Mouse (Mus musculus) central nervous system, embryonic 18 days (tissue): ENCODE measurements around the gene Birc3. TPM values are rescaled to one million over a fixed set of nuclear protein-coding genes. Genes with fewer than 3 reads are reported as not detected.

Source experiments
- polyA plus RNA-seq: library from polyadenylated mRNA; depleted of rRNA; stranded (reverse); fragments of >200 nt; gene quantifications from 2 replicates; pipeline ENCODE4 v1.2.3, GENCODE M21; 2012; rRNA removed

Gene Birc3
- 1.8 and 2.0 TPM in 2 replicates for polyA plus RNA-seq

DNA sequence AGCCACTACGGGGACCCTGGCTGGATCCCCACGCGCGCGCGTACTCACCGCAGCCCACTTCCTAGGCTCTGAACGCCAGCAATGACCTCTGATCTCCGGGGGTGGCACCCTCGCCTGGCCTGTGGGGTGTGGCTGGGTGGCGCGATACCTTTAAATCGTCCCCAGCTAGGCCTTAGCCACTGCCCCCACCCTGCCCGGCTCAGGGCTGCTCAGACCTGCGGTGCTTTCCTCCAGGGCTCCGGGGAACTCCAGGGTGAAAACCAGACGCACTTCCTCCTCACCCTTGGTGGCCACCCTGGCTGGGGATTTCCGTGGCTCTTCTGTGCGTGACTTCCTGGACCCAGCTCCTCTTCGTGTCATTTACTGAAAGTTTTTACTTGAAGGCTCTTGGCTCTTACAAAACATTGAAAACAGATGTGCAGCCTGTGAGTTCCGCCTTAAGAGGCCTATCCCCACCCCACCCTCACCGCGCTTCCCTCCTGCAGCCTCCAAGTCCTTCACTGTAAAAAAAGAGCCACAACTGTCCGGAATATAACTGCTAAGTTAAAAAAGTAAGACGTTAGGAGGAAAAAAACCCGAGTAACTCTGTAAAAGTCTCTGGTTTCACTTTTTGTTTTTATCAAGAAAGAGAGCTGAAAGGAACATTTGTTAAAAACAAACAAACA lies at the start of gene Birc3:
Gene Birc3, minus strand, starts transcription at position 412 of the 665 bp plus-strand sequence.

DNA sequence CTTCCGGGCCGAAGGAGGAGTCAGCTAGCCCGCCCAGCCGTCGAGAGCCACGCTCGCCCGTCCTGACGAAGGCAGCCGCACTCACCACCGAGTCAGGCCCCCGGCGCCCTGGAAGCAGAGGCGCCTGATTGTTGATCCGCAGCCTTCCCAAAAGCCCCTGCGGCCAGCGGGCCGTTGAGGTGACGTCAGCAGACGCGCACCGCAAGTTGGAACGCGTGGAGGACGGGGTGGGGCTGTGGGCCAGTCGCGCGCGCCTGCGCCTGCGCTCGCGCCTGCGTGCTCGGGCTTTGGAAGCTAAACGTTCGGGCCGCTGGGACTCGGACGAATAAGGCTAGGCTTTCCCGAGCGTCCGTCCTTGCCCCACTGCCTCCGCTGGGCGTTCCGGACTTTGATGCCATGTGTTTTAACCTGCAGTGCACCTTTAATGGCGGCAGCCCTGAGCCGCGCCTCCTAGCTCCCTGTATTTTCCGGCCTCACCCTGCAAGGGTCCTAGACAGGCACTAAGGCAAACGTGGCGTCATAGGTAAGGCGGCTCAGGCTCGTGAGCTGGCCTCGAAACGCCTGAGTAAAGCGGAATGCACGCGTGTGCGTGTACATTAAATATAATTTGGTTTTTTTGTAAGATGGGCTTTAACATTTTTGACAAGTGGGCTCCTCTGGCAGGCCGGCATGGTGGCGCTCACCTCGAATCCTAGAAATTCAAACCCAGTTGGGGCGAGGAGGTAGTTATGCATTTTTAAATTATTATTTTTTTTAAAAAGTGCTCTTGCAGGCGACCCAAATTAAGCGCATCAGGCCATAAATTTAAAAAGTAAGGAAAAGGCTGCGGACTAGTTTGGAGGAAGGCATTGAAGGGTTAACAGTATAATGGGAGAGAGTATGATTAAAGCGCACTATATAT lies 35.8 kb downstream of the Birc3 start, which contains the start of gene Birc2:
Gene Birc2, minus strand, starts transcription at position 160 of the 901 bp plus-strand sequence.

Other genes with a start within 250 kb of the Birc3 start
- gene Mmp20, start 245.0 kb downstream of the Birc3 start, polyA plus RNA-seq = not detected in 2 replicates
- 0.14 TPM in 1 of 2 replicates, not detected in the other for gene Mmp7, start 181.1 kb downstream of the Birc3 start, polyA plus RNA-seq
- 17.6 and 18.1 TPM in 2 replicates for gene Tmem123, start 109.1 kb downstream of the Birc3 start, polyA plus RNA-seq
- 36.3 and 38.5 TPM in 2 replicates for gene Birc2, start 36.1 kb downstream of the Birc3 start, polyA plus RNA-seq
- 7.2 and 8.2 TPM in 2 replicates for gene Yap1, start 131.4 kb upstream of the Birc3 start, polyA plus RNA-seq
- 11.3 and 12.9 TPM in 2 replicates for gene Cfap300, start 169.6 kb upstream of the Birc3 start, polyA plus RNA-seq